Mouse (Mus musculus) spleen, postnatal 36 days (tissue): ENCODE measurements around the gene Pex5l.

ENCODE experiments used
- DNase-seq, 2 experiments: peaks; one replicate each; pipeline ENCODE4 v3.0.0; 2022; ENCODE audit warnings: low spot score in 2 of 2, mixed read lengths in 1 of 2

The Pex5l gene

GRCm38 (mm10) chr3:32947486-32947885, 195.6 kb downstream of the Pex5l start:
- no peak for DNase-seq

DNA sequence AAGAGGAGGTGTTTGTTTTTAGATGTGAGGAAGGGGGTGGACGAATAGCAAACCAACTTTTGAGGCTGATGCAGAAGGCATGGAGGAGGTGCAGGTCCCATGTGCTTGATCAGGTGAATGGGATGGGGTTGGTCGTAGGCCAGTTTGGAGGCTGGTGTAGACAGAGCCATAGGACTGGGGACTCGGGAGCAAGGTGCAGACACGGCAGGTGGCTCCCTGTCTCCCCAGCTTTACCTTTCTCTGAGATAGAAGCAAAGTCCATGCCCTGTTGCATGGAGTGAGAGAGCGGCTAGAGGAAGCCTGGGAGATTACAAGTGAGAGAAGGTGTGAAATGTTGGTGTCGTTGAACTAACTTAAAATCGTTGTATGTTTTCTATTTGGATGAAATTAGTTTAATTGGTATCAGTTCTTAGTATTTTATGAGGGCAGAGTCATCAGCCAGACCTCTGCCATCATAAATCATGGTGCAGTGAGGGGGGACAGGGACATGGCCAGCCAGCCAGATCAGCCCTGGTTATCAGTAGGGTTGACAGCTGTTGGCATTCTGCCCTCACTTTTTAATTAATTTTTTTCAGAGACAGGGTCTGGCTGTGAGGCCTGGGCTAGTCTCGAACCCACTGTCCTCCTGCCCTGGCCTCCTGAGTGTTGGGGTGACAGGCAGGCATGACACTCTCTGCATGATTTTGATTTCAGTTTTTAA, 203.1 kb downstream of the Pex5l start:
- DNase-seq = no peak

GRCm38 (mm10) chr3:32924168-32924567, 218.9 kb downstream of the Pex5l start:
- no peak for DNase-seq

GRCm38 (mm10) chr3:32910071-32910551, 232.9 kb downstream of the Pex5l start:
- DNase-seq = no peak

- DNase-seq = no peak
These were observed 234.6 kb downstream of the Pex5l start for GRCm38 (mm10) chr3:32908400-32908799.

- no peak for DNase-seq
These were observed 236.9 kb downstream of the Pex5l start for GRCm38 (mm10) chr3:32905850-32906779.

DNA sequence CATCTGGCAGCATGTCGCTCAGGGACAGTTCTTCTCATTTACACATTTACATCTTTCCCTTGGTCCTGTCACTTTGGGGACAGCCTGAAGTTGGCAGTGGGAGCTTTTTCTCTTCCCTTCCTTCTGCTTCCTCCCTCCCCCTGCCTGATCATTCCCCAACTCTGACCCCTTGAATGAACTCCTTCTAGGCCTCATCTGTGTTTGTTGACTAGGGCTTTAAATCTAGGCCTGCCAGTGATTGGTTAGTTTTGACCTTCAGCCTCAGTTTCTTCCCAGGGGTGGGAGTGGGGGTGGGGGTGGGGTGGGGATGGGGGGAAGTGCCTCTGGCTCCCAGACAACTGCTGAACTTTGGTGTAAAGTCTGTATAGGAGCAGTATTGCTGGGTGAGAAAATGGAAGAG, 238.4 kb downstream of the Pex5l start:
- no peak for DNase-seq

- DNase-seq = no peak
These were observed 239.6 kb downstream of the Pex5l start for GRCm38 (mm10) chr3:32903462-32903861.
